In the genomic region with DNA sequence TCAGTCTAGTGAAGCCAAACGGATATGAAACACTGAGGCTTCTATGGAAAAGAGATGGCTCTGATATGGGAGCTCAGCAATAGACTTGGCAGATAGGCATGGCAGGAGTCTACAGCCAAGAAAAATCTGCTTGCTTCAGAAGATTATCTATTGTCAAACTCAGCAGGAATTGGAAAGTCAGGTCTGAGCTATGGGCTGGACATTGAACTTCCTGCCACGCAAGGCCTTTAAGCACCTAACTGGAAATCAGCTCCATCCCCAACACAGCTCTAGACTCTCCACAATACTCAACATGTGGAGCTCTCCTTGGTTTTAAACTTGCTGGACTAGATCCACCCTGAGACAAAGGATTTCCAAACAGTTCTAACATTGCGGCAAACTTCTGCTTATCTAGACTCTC, we compare ENCODE assay signal across 16 mouse cellular contexts.
"Had no signal": no experiment of that assay in that cellular context is flagged by ENCODE, and none has a peak within 500 bp of the region (broad histone marks: within the 10 kb centered on the region; RNA-seq: fewer than 3 reads in every experiment).

No protein-coding gene starts in this region.

- H3K27ac ChIP-seq: lung, embryonic 15.5 days; macrophage; midbrain, embryonic 13.5 days; midbrain, embryonic 15.5 days; neural tube, embryonic 12.5 days had no signal

- H3K4me3 ChIP-seq: lung, embryonic 15.5 days; megakaryocyte, embryonic 14.5 days; midbrain, embryonic 13.5 days; midbrain, embryonic 15.5 days; neural tube, embryonic 12.5 days had no signal

- DNase-seq: liver, postnatal 0 days; lung, adult 2 months; lung, postnatal 14 days; lung, postnatal 36 days; right cerebral cortex, postnatal 25 days; right cerebral cortex, postnatal 4 days; spleen, adult 18-20 months; thymus, adult 2 months; thymus, postnatal 14 days; thymus, postnatal 36 days had no signal
